Mouse (Mus musculus): ENCODE measurements around the gene Fam168a. TPM values are rescaled to one million over a fixed set of nuclear protein-coding genes. Genes with fewer than 3 reads are reported as not detected.

Fam168a gene
- polyA plus RNA-seq, 1 experiment from 2014 or later: 187 TPM

DNA sequence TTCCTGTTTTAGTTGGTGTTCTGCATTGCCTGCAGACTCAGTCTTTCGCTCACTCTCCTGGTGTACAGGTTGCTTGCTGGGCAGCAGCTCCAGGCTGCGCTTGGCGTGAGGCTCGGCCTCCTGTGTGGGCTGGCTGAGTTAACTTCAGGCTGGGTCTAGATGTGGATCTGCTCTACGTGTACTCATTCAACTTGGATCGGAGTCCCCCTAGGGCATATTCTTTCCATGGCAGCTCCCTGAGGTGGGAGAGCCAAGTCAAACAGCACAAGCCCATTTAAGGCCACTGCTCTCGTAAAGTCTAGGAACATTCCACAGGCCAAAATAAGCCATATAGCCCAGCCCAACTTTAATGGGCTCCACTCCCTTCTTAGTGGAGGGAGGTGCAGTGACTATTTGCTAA lies 18.0 kb upstream of the Fam168a start:
- H3K4me2 ChIP-seq (ENCODE audit: low read depth, low read length): no peak overlapping the region
- H3K27me3 ChIP-seq (ENCODE audit: control insufficient read depth, insufficient read depth, low read length): no peaks in the 10 kb centered on the region
- H3K36me3 ChIP-seq (ENCODE audit: control insufficient read depth, insufficient read depth, low read length): no peaks in the 10 kb centered on the region
- H3K4me1 ChIP-seq (ENCODE audit: control insufficient read depth, insufficient read depth, low read length): no peaks in the 10 kb centered on the region
- no peak overlapping the region for H3K27ac ChIP-seq (ENCODE audit: low read depth, low read length)
- H3K9me3 ChIP-seq (ENCODE audit: control insufficient read depth, low read length): no peaks in the 10 kb centered on the region
- H3K4me3 ChIP-seq (ENCODE audit: low read depth, low read length): no peak overlapping the region
- ATAC-seq (ENCODE audit: low read depth): no peak
- WGBS: 80% methylated on average over 7 of the region's 7 CpGs
- H3K9ac ChIP-seq (replicated peaks; ENCODE audit: low read depth, low read length): no peak overlapping the region

- H3K4me2 ChIP-seq (ENCODE audit: low read depth, low read length): no peak overlapping the region
- H3K27me3 ChIP-seq (ENCODE audit: control insufficient read depth, insufficient read depth, low read length): no peaks in the 10 kb centered on the region
- no peaks in the 10 kb centered on the region for H3K36me3 ChIP-seq (ENCODE audit: control insufficient read depth, insufficient read depth, low read length)
- H3K9ac ChIP-seq (replicated peaks; ENCODE audit: low read depth, low read length): no peak overlapping the region
- no peak overlapping the region for H3K4me3 ChIP-seq (ENCODE audit: low read depth, low read length)
- no peak for ATAC-seq (ENCODE audit: low read depth)
- H3K4me1 ChIP-seq (ENCODE audit: control insufficient read depth, insufficient read depth, low read length): no peaks in the 10 kb centered on the region
- WGBS: 76% methylated on average over 8 of the region's 8 CpGs
- no peak overlapping the region for H3K27ac ChIP-seq (ENCODE audit: low read depth, low read length)
- H3K9me3 ChIP-seq (ENCODE audit: control insufficient read depth, low read length): no peaks in the 10 kb centered on the region
Observed at GRCm38 (mm10) chr7:100693199-100693598, 13.2 kb upstream of the Fam168a start.

DNA sequence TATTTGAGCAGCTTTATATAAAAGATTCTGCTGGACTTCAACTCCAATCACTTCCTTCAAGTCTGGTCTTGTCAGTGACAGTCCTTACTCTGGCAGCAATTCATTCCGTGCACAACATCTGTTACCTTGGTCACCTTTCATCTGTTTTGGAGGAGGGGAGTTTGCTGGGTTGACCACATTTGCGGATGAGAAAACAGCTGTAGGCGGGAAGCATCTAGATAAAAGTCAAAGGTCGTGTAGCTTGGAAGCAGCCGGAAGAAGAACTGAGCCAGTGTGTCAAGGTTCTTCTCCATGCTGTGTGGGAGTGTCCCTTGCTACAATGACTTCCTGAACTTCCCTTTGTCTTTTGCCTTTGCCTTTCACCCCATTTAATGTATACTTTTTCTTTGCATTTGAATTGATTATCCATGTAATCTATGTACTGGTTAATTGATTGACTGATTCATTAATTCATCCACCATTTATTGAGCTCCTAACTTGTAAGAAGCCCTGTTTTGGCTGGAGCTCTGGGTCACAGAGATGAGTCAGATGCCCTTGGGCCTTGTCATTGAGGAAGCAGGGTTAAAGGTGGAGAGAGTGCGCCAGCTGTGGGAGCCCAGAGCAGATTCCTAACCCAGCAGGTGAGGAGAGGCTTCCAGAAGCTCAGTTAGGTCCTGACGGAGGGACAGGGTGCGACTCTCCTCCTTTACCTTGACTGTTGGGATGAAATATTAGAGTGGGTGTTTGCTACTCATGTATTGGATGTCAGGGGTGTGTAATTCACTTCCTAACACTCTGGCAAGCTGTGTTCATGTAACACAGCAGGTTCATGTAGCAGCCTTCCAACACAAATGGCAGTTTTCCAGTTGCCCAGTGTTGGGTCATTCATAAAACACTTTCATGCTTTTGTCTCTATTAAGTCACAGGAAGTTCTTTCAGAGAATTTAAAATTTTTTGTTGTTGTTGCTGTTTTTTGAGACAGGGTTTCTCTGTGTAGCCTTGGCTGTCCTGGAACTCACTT lies 6.4 kb upstream of the Fam168a start:
- Histone ChIP-seq H3K27me3 (ENCODE audit: control insufficient read depth, insufficient read depth, low read length) (no peaks in the 10 kb centered on the region), H3K9ac (replicated peaks; ENCODE audit: low read depth, low read length) (no peak overlapping the region), H3K4me3 (ENCODE audit: low read depth, low read length) (no peak overlapping the region), H3K4me2 (ENCODE audit: low read depth, low read length) (no peak overlapping the region), H3K36me3 (ENCODE audit: control insufficient read depth, insufficient read depth, low read length) (no peaks in the 10 kb centered on the region), H3K27ac (ENCODE audit: low read depth, low read length) (no peak overlapping the region), H3K9me3 (ENCODE audit: control insufficient read depth, low read length) (no peaks in the 10 kb centered on the region), H3K4me1 (ENCODE audit: control insufficient read depth, insufficient read depth, low read length) (no peaks in the 10 kb centered on the region)
- 63% methylated on average over 8 of the region's 8 CpGs for WGBS
- ATAC-seq (ENCODE audit: low read depth): no peak

DNA sequence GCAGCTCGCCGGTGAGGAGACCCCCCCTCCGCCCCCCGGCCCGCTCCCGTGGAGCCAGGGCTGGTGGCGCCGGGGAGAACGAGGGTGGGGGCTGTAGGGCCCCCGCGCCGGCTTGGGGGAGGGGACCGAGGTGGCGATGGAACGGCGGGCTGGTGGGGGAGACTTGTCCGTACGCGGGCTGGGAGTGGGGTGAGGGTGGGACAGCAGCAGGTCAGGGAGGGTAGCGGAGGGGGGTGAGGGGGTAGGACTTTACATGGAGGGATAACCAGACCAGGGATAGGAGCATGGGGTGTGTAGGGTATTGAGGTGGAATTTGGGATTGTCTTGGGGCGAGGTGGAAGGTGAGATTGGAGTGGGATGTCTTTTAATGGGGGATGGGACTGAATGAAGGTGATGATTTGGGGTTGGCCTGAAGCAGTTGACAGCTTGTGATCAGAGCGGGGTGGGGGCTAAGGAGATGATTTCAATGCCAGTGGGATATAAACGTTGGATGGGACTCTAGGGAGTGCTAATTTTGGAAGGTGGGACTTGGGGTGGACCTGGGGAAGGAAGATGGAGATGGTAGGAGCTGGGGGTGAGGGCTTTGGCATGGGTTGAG lies 547 bp downstream of the Fam168a start:
- peak overlapping the region; percentile 63 for H3K4me3 ChIP-seq (ENCODE audit: low read depth, low read length)
- peak overlapping the region; percentile 86 for H3K9ac ChIP-seq (replicated peaks; ENCODE audit: low read depth, low read length)
- H3K27ac ChIP-seq (ENCODE audit: low read depth, low read length): peak overlapping the region; percentile 95
- WGBS: 0% methylated on average over 19 of the region's 23 CpGs
- no peak; the same call in 1 of the 2 replicates for ATAC-seq (ENCODE audit: low read depth)
- no peaks in the 10 kb centered on the region for H3K36me3 ChIP-seq (ENCODE audit: control insufficient read depth, insufficient read depth, low read length)
- peak overlapping the region; percentile 84 for H3K4me2 ChIP-seq (ENCODE audit: low read depth, low read length)
- no peaks in the 10 kb centered on the region for H3K27me3 ChIP-seq (ENCODE audit: control insufficient read depth, insufficient read depth, low read length)
- H3K9me3 ChIP-seq (ENCODE audit: control insufficient read depth, low read length): no peaks in the 10 kb centered on the region
- H3K4me1 ChIP-seq (ENCODE audit: control insufficient read depth, insufficient read depth, low read length): peaks cover 17% of the 10 kb centered on the region

GRCm38 (mm10) chr7:100718741-100719140 lies 12.3 kb downstream of the Fam168a start:
- Histone ChIP-seq H3K36me3 (ENCODE audit: control insufficient read depth, insufficient read depth, low read length) (no peaks in the 10 kb centered on the region), H3K9me3 (ENCODE audit: control insufficient read depth, low read length) (no peaks in the 10 kb centered on the region), H3K4me3 (ENCODE audit: low read depth, low read length) (no peak overlapping the region), H3K4me1 (ENCODE audit: control insufficient read depth, insufficient read depth, low read length) (peaks cover 18% of the 10 kb centered on the region), H3K27me3 (ENCODE audit: control insufficient read depth, insufficient read depth, low read length) (no peaks in the 10 kb centered on the region), H3K4me2 (ENCODE audit: low read depth, low read length) (no peak overlapping the region), H3K27ac (ENCODE audit: low read depth, low read length) (no peak overlapping the region), H3K9ac (replicated peaks; ENCODE audit: low read depth, low read length) (no peak overlapping the region)
- ATAC-seq (ENCODE audit: low read depth): no peak
- WGBS: 92% methylated on average over 5 of the region's 5 CpGs

GRCm38 (mm10) chr7:100722268-100722667 lies 15.8 kb downstream of the Fam168a start:
- ATAC-seq (ENCODE audit: low read depth): peak; percentile 42; the same call in 1 of the 2 replicates
- Histone ChIP-seq H3K27ac (ENCODE audit: low read depth, low read length) (peak overlapping the region; percentile 34; the same call in 1 of the 2 replicates), H3K9ac (replicated peaks; ENCODE audit: low read depth, low read length) (0 out of 2 replicates have a peak overlapping the region, but pooled peaks have one; percentile 21), H3K4me3 (ENCODE audit: low read depth, low read length) (no peak overlapping the region), H3K4me2 (ENCODE audit: low read depth, low read length) (no peak overlapping the region), H3K36me3 (ENCODE audit: control insufficient read depth, insufficient read depth, low read length) (no peaks in the 10 kb centered on the region), H3K9me3 (ENCODE audit: control insufficient read depth, low read length) (no peaks in the 10 kb centered on the region), H3K4me1 (ENCODE audit: control insufficient read depth, insufficient read depth, low read length) (peaks cover 29% of the 10 kb centered on the region), H3K27me3 (ENCODE audit: control insufficient read depth, insufficient read depth, low read length) (no peaks in the 10 kb centered on the region)
- WGBS: 62% methylated on average over 6 of the region's 6 CpGs

- Histone ChIP-seq H3K4me3 (ENCODE audit: low read depth, low read length) (no peak overlapping the region), H3K4me2 (ENCODE audit: low read depth, low read length) (peak overlapping the region; percentile 11; the same call in 1 of the 2 replicates), H3K4me1 (ENCODE audit: control insufficient read depth, insufficient read depth, low read length) (peaks cover 29% of the 10 kb centered on the region), H3K9me3 (ENCODE audit: control insufficient read depth, low read length) (no peaks in the 10 kb centered on the region), H3K27ac (ENCODE audit: low read depth, low read length) (peak overlapping the region; percentile 91), H3K9ac (replicated peaks; ENCODE audit: low read depth, low read length) (peak overlapping the region; percentile 37; the same call in 1 of the 2 replicates), H3K27me3 (ENCODE audit: control insufficient read depth, insufficient read depth, low read length) (no peaks in the 10 kb centered on the region), H3K36me3 (ENCODE audit: control insufficient read depth, insufficient read depth, low read length) (no peaks in the 10 kb centered on the region)
- peak; percentile 49; the same call in 1 of the 2 replicates for ATAC-seq (ENCODE audit: low read depth)
- WGBS: 7% methylated on average over 12 of the region's 12 CpGs
Observed at GRCm38 (mm10) chr7:100723453-100724294, 17.2 kb downstream of the Fam168a start.

- H3K27ac ChIP-seq (ENCODE audit: low read depth, low read length): no peak overlapping the region
- H3K36me3 ChIP-seq (ENCODE audit: control insufficient read depth, insufficient read depth, low read length): no peaks in the 10 kb centered on the region
- peaks cover 21% of the 10 kb centered on the region for H3K4me1 ChIP-seq (ENCODE audit: control insufficient read depth, insufficient read depth, low read length)
- H3K4me2 ChIP-seq (ENCODE audit: low read depth, low read length): no peak overlapping the region
- no peaks in the 10 kb centered on the region for H3K9me3 ChIP-seq (ENCODE audit: control insufficient read depth, low read length)
- WGBS: 86% methylated on average over 2 of the region's 2 CpGs
- no peak for ATAC-seq (ENCODE audit: low read depth)
- H3K27me3 ChIP-seq (ENCODE audit: control insufficient read depth, insufficient read depth, low read length): no peaks in the 10 kb centered on the region
- H3K4me3 ChIP-seq (ENCODE audit: low read depth, low read length): no peak overlapping the region
- no peak overlapping the region for H3K9ac ChIP-seq (replicated peaks; ENCODE audit: low read depth, low read length)
Observed at GRCm38 (mm10) chr7:100727538-100728085, 21.2 kb downstream of the Fam168a start.

All from neural tube, embryonic 14.5 days (tissue).